Mouse (Mus musculus) left cerebral cortex, adult 9 months (tissue): ENCODE data around the gene Pan2.
"Not testable (repeated sequence)": the region's sequence is repeated elsewhere in the genome, so short reads cannot be mapped to it uniquely, and the experiment has no call there.

Source experiments
- DNase-seq, 2 experiments: peaks; one replicate each; pipeline ENCODE4 v3.0.0; 2022; ENCODE audit warnings: low spot score in 2 of 2

Gene Pan2

DNA sequence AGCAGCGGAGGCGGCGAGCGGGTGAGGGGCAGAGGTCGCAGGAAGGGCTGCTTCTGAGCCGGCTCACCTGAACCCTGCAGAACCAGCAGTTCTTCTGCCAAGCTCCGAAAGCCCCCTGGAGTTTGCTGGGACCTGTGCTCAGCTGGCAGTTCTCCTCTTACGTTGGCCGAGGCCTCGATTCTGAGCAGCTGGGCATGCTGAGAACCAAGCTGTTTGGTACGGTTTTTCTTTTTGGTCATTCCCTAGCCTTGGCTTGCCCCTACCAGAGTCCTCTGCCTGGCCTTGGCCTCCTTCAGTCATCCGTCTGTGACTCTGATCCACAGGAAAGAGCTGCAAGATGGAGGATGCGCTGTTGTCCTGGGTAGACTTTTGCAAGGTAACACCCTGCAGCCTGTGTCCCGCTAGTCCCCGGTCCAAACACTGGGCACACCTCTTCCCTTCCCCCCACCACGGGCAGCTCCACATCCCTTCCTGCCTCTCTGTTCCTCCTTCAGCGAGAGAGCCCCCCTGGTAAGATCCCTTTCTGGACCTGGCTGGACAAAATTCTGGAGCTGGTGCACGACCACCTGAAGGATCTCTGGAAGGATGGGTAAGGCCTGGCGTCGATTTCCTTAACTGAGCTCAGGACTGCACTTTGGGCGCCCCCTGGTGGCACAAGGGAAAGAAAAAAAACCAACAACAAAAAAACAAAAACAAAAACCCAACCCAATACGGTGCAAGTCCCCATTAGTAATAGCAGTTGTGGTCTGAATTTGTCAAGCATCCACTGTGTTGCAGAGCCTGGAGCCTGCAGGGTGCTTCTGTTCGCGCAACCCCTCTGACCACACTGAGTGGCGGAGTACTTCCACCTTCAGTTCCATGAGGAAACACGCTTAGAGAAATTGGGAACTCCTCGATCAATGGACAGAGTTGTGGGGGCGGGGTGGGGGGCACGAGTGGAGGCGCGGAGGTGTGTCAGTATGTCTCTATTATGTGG is 19.2 kb upstream of the Pan2 start:
- peak in 1 of 2 experiments; percentile 49 for DNase-seq

DNA sequence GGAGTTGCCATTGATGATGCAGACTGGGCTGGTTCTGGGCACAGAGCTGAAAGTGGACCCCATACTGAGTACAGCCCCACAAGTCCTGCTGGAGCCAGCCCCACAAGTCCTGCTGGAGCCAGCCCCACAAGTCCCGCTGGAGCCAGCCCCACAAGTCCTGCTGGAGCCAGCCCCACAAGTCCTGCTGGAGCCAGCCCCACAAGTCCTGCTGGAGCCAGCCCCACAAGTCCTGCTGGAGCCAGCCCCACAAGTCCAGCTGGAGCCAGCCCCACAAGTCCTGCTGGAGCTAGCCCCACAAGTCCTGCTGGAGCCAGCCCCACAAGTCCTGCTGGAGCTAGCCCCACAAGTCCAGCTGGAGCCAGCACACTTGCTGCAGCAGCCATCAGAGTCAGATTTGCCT is 12.5 kb upstream of the Pan2 start:
- not testable (repeated sequence) for DNase-seq

DNA sequence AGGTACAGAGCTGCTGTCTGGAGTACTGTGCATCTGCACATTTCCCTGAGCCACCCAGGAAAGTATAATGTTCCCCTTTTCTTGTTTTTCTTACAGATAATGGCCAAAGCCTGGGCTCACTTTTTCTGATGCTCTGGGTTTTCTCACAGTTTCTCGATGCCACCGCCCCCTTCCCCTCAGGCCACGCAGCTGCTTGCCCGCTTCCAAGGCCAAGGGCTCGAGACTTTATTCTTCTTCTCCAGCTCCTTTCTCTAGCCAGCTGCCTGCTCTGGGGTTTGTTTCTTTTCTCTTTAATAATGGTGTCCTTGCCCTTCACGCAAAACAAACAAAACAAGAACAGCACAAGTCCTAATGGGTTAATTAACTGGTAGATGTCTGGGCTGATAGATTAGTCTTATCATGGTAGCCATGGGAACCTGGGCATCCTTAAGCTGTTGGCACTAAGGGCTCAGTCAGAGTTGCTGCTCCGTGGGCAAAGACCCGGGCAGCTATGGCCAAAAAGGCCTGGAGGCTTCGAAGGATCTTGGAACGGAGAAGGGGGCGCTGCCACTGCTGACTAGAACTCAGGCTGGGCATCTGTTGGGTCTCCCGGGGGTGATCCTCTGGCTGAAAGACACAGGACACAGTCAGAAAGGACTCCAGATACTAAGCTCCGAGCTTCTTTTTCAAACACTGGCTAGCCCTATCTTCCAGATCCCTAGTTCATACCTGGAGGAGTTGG is 6.6 kb upstream of the Pan2 start:
- no peak for DNase-seq

DNA sequence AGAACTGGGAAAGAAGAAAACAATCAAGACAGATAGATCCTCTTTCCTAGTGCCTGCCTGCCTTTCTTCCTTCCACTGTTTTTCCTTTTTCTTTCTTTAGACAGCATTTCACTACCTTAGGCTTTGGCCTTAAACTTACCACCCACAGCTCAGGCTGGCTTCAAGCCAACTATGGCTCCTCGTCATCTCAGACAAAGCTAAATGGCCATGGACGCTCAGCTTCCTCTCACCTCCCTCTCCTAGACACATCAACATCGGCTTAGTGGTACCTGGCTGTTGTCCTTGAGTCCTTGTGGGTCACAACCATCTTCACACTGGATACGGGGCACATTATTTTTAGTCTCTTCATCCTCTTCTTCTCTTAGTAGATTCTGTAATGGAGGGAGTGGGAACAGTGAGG is 5.9 kb upstream of the Pan2 start:
- DNase-seq: no peak

GRCm38 (mm10) chr10:128297622-128298021 is 5.5 kb upstream of the Pan2 start:
- no peak for DNase-seq

DNA sequence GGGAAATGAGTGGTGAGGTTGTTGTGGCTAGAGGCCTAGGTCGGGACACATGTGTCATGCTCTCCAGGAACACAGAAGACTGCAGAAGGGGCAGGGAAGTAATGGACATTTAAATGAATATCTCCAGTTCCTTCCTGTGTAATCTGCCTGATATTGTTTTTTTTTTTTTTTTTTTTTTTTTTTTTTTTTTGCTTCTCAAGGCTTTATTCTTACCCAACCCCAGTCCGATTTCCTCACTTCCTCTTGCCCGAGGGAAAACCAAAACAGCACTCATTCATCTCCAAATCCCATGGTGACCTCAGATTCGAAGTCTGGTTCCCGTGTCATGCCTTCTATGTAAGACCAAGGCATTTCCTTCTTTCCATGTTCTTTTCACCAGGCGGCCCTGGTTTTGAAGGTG is 4.9 kb upstream of the Pan2 start:
- no peak for DNase-seq

DNA sequence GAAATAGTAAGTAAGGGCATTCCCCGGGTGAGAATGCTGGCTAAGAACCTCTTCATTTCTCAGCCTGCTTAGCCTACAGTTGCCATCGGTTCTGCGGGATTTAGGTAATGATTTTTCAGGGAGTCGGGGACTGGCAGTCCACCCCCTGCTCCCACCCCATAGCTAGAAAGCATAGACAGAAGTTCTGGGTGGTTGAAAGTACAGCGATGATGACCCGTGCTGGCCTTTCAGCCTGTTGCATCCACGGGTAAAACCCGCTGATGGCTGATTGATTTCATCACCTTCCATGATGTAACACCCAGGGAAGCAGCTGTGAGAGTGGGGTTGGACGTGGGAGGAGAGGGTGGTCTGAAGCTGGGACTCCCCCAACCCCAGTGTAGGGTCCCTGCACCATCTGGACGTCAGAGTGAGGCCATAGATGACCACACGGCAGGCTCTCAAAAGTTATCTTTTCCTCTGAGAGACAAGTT is 4.4 kb upstream of the Pan2 start, which contains the start of gene Il23a:
Gene Il23a, minus strand, starts transcription at position 51 of the 470 bp plus-strand sequence.
- DNase-seq: no peak

DNA sequence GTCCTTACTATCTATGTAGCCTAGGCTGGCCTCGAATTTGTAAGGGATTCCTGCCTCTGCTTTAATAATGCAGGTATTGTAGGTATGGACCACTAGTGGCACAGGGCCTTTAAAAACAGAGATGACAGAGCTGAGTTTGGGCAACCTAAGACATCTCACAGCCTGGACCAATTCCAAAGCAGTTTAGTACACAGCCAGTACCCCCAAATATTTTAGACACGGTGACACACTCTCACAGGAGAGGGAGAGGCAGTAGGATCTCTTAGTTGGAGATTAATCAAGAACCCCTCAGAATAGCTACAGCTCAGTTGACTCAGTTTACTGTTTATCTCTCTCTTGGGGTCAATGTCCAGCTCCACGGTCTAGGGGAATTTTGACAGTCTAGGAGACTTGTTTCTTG is 778 bp upstream of the Pan2 start:
- DNase-seq: no peak

- DNase-seq: no peak
Measured at GRCm38 (mm10) chr10:128302785-128303125, 380 bp upstream of the Pan2 start.

DNA sequence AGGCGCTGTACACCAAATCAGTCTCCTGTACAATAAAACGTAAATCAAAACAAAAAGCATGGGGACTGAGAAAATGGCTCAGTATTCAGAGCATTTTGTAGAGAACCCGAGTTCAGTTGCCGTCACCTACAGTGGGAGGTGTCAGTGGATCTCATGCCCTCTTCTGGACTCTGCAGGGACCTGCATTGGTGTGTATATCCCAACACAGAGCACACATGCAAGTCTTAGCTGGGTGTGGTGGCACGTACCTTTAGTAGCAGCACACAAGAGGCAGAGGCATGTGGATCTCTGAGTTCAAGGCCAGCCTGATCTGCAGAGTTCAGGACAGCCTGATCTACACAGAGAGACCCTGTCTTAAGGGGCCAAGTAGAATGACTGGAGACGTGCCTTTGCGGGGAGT is 6.5 kb downstream of the Pan2 start:
- no peak for DNase-seq

GRCm38 (mm10) chr10:128310177-128310576 is 7.0 kb downstream of the Pan2 start:
- DNase-seq: no peak

DNA sequence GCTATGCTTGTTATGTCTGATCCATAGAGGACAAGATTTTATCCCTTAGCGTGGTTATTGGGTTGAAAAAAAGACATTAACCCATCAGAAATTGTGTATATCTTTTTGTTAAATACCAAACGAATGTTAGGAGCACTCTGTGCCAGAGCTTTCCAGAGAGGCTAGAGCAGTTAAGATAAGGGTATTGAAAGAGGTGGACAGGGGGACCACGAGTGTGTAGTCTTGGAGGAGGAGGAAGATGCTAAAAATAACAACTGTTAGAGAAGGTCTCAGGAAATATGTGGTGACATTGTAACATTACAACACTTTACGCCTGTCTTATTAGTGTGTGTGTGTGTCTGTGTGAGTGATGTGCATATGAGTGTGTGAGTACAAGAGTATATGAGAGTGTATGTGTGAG is 7.8 kb downstream of the Pan2 start:
- DNase-seq: no peak

DNA sequence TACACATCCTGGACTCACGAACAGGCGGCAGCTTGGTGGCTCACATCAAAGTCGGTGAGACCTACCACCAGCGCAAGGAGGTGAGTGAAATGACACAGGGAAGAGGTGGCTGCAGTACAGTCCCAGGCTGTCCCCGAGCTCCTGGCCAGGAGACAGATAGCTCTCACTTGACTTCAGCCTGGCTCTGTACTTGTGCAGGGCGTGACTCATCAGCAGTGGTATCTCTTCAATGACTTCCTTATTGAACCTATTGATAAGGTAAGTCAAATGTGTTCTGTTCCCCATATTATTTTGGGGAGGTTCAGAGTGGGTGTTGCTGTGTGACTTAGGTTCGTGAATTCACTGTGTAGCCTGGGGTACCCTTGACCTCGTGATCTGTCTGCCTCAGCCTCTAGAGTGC is 12.4 kb downstream of the Pan2 start:
- no peak for DNase-seq

DNA sequence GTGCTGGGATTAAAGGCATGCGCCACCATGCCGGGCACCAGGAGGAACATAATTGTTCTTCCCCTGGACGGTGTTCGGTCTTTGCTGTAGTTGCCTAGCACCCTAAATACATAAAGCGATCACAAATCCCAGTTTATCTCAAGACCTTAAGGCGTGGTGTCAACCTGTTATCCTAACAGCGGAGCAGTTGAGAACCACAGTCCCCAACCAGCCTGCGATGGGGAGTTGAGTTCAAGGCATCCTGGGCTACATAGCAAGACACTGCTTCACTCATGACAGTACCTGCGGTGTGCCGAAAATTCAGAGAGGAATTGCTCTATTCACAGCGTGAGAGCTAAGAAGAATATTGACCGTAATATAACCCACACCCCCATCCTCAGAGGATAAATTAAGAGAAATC is 18.5 kb downstream of the Pan2 start:
- no peak for DNase-seq

GRCm38 (mm10) chr10:128322141-128323108 is 19.3 kb downstream of the Pan2 start, which contains the start of gene Cnpy2:
Cnpy2 (plus strand) TSS chr10:128322459.
- peak; percentile 65 to 86 for DNase-seq

DNA sequence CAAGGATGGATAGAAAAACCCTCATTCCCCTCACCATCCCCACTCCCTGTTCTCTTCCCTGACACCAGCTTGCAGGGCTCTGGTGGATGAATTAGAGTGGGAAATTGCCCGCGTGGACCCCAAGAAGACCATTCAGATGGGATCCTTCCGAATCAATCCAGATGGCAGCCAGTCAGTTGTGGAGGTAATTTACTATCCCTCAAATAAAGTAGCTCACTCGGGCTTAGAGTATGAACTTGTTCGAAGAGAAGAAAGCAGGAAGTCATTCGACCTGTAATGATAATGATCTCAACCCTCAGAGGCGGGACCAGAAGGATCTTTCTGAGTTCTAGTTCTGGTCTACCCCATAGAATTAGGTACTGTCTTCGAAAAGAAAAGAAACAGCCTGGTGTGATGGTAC is 20.4 kb downstream of the Pan2 start:
- DNase-seq: no peak

DNA sequence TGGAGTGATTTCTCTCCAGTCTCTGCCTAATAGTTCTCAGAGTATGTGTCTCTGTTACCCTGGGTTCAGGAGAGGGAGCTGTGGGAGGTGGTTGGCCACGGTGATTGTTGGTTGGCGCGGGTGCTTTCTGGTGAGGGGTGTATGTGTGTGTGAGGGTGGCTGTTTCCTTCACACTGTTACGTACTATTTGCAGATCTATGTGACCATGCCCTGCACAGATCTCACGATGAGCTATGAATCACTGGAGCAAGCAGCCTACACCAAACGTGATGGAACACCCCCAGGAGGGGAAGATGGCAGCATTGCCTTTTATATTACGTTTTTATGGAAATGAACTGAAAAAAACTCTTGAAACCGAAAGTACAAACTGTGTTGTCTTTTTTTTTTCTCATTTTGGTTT is 23.7 kb downstream of the Pan2 start:
- peak in 1 of 2 experiments; percentile 21 for DNase-seq

- DNase-seq: no peak
Measured at GRCm38 (mm10) chr10:128327610-128328009, 24.5 kb downstream of the Pan2 start.

DNA sequence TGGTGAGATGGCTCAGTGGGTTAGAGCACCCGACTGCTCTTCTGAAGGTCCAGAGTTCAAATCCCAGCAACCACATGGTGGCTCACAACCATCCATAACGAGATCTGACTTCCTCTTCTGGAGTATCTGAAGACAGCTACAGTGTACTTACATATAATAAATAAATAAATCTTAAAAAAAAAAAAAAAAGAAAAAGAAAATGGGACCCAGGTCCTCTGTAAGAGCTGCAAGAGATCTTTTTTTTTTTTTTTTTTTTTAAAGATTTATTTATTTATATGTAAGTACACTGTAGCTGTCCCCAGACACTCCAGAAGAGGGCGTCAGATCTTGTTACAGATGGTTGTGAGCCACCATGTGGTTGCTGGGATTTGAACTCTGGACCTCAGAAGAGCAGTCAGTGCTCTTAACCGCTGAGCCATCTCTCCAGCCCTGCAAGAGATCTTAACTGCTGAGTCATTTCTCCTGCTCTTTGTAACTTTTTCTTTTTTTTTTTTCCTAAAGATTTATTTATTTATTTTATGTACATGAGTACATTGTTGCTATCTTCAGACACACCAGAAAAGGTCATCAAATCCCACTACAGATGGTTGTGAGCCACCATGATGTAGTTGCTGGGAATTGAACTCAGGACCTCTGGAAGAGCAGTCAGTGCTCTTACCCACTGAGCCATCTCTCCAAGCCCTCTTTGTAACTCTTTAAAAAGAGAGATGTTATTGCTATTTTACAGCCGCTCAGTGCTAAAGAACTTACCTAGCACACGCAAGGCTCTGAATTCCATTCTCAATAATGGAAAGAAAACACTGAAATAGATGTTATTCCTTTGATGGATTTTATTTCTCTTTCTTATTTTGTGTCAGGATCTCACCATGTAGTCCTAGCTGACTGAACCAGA is 29.5 kb downstream of the Pan2 start:
- not testable (repeated sequence) for DNase-seq

DNA sequence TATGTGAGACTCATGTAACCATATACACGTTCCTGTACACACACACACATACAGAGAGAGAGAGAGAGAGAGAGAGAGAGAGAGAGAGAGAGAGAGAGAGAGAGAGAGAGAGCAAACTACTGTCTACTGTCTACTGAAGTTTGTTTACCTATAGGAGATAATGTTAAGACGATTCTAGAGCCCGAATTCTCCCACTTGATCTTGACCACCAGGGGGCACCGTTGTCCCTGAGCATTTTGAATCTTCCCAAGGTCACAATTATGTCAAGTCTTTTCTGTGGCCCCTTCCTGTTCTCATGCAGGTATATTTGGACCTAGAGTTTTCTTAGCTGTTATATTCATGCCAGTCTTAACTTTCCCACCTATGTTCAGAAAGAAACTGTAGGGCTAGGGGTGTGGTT is 32.4 kb downstream of the Pan2 start:
- DNase-seq: peak in 1 of 2 experiments; percentile 61

DNA sequence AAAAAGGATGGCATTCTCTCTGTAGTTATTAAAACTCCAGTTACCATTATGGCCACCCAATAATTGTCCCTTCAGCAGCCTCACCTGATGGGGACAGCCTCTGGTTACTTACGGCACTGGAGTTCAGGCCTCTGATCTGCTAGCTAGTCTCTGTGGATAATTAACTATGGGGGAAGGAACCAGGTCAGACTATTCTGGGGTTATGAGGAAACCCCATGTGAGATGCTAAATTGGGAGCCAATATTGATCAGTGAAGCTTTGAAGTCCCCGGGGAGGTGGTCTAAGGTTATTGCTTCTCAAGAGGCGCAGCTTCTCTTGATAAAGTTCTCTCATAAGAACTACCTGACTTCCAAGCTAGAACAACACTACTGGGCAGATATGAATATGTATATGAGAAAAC is 33.1 kb downstream of the Pan2 start:
- no peak for DNase-seq
